Mouse (Mus musculus) G1E (cell line): ENCODE results near the gene Spon1. TPM values are rescaled to one million over a fixed set of nuclear protein-coding genes. Genes with fewer than 3 reads are reported as not detected.

Experiments used
- ATAC-seq: 2 replicates; pipeline ENCODE4 v1.8.0; 2016; ENCODE audit warnings: mild to moderate bottlenecking; ENCODE audit not compliant: insufficient number of reproducible peaks, poor library complexity, low FRiP score, severe bottlenecking; ENCODE audit errors: extremely low read depth
- DNase-seq: peaks from one replicate; pipeline ENCODE4 v3.0.0; 2012; ENCODE audit warnings: low spot score
- H3K27me3 ChIP-seq: 2 replicates; pipeline ENCODE4 v1.6.1; 2012; ENCODE audit warnings: mild to moderate bottlenecking, low read length, inconsistent platforms; ENCODE audit not compliant: insufficient read depth
- H3K36me3 ChIP-seq: replicated peaks from 2 replicates; pipeline ENCODE3; 2012; ENCODE audit warnings: mild to moderate bottlenecking, inconsistent platforms
- H3K4me1 ChIP-seq: 2 replicates; pipeline ENCODE4 v1.6.1; 2012; ENCODE audit warnings: low read depth, low read length, inconsistent platforms, mixed read lengths; ENCODE audit not compliant: insufficient read depth
- H3K4me3 ChIP-seq: 2 replicates; pipeline ENCODE4 v1.5.1; 2012; ENCODE audit warnings: low read depth, mild to moderate bottlenecking, inconsistent platforms, low read length, moderate library complexity, mixed read lengths
- H3K9me3 ChIP-seq: replicated peaks from 2 replicates; pipeline ENCODE4 v1.6.1; 2012; ENCODE audit warnings: inconsistent platforms
- CTCF ChIP-seq: IDR thresholded peaks from 2 replicates; pipeline ENCODE4 v1.5.1; 2012; ENCODE audit warnings: low read depth, low read length, inconsistent platforms, mixed read lengths
- GATA1 ChIP-seq: IDR thresholded peaks from 2 replicates; pipeline ENCODE4 v1.6.1; 2012; ENCODE audit warnings: borderline replicate concordance, low read length, inconsistent platforms, mixed read lengths
- GATA2 ChIP-seq: IDR thresholded peaks from 2 replicates; pipeline ENCODE4 v1.6.1; 2012; ENCODE audit warnings: low read depth, low read length, inconsistent platforms, borderline replicate concordance
- POLR2AphosphoS5 ChIP-seq: IDR thresholded peaks from 2 replicates; pipeline ENCODE4 v1.6.1; 2012; ENCODE audit warnings: low read depth, low read length, inconsistent platforms; ENCODE audit not compliant: insufficient replicate concordance
- TAL1 ChIP-seq: conservative IDR thresholded peaks from 2 replicates; pipeline ENCODE4 v1.6.1; 2012; ENCODE audit warnings: low read depth, low read length, inconsistent platforms, mixed read lengths
- polyA plus RNA-seq: library from polyadenylated mRNA; stranded (reverse); fragments of >175 nt; gene quantifications from 2 replicates; pipeline ENCODE4 v1.2.3, GENCODE M21; 2012
- total RNA-seq, 2 experiments: library from RNA; stranded (forward) in 1 of 2; stranded (reverse) in 1 of 2; fragments of 200-1000 nt in 1 of 2; fragments of >200 nt in 1 of 2; fragmentation: Nextera tagmentation in 1 of 2; gene quantifications; 2 replicates each; pipeline ENCODE4 v1.2.3; 2014 to 2017

Gene Spon1
- total and polyA plus RNA-seq, 3 experiments, result 0.05 TPM; not detected in 2

DNA sequence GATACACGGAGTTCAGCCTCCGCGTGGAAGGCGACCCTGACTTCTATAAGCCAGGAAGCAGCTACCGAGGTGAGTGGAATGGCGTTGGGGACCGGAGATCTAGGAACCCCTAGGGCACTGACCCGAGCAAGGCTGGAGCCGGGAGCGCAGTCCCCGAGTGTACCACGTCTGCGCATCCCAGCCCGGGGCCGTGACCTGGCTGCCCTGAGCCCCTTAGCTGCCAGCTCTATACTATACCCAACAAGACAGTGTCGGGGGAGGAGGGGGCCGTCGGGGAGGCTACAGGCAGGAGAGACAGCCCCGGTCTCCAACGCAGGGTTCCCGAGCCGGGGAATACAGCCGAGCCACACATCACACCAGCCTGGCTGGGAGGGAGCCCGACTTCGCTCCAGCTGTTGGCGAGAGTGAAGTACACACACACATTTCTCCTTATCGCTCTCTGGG, 722 bp downstream of the Spon1 start:
- ATAC-seq (no peak), DNase-seq (no peak)
- Histone ChIP-seq H3K36me3 (no peaks in the 10 kb centered on the region), H3K9me3 (peaks cover 11% of the 10 kb centered on the region), H3K27me3 (peaks cover 6% of the 10 kb centered on the region; the same call in 1 of the 2 replicates), H3K4me1 (no peaks in the 10 kb centered on the region), H3K4me3 (no peak overlapping the region)
- TF ChIP-seq CTCF, result no peak
- TF ChIP-seq GATA2, result no peak
- no peak for TF ChIP-seq GATA1
- no peak for TF ChIP-seq POLR2AphosphoS5
- no peak for TF ChIP-seq TAL1

DNA sequence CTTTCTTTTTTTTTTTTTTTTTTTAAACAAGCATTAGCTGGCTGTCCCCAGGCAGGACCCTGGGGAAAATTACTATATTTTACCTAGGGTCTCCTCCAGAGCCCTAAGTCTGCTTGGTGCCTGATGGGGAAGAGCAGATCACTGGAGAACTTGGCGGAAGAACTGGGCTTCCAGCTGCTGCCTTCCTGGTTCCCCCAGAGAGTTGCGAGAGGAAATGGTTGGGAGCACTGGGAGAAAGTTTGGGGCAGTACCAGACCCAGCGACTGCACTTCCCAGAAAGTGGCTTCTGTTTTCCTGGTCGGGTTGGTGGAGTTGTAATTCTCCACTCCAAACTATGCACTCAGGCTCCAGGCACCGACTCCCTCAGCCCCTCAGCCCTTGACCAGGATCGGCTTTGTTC, 1.7 kb downstream of the Spon1 start:
- no peak for ATAC-seq

DNA sequence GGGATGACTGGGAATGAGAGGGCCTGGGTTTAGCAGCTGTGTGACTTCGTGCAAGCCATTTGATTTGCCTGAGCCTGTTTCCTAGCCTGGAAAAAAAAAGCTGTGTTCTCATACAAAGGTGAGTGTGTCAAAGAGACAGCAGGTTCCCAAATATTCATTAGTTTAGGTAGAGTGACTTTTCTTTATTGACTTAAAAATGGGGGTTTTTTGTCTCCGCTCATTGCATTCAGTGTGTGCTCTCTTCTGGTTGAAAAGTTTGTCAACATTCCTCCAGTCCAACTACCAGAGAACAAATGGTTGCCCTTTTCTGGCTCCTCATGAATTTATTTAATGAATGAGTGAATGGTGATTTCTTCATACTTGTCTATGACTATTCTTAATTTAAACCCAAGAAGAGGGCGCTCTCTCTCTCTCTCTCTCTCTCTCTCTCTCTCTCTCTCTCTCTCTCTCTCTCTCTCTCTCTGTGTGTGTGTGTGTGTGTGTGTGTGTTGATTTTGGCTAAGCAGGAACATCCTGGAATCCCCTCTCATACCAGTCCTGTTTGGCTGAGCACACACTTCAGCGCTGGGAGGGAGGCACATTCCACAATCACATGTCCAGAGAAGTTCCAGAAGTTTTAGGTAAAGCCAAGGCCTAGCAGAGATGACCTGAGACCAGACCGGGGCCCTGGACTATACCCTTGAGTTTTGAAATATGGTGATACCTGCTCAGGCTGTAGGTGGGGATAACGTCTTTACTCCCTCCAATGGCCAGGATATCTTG, 2.6 kb downstream of the Spon1 start:
- H3K9me3 ChIP-seq, result peaks cover 15% of the 10 kb centered on the region
- no peaks in the 10 kb centered on the region for H3K4me1 ChIP-seq
- no peaks in the 10 kb centered on the region for H3K36me3 ChIP-seq
- no peak for DNase-seq
- no peak overlapping the region for H3K4me3 ChIP-seq
- H3K27me3 ChIP-seq, result peaks cover 6% of the 10 kb centered on the region; the same call in 1 of the 2 replicates
- no peak for TF ChIP-seq GATA1
- no peak for TF ChIP-seq GATA2
- no peak for TF ChIP-seq TAL1
- no peak for TF ChIP-seq CTCF
- TF ChIP-seq POLR2AphosphoS5, result no peak
- ATAC-seq, result no peak

More for the DNA sequence above, 1.7 kb downstream of the Spon1 start:
- no peaks in the 10 kb centered on the region for H3K4me1 ChIP-seq
- no peaks in the 10 kb centered on the region for H3K36me3 ChIP-seq
- H3K27me3 ChIP-seq, result peaks cover 6% of the 10 kb centered on the region; the same call in 1 of the 2 replicates
- H3K4me3 ChIP-seq, result no peak overlapping the region
- TF ChIP-seq GATA1 (no peak), TAL1 (no peak), CTCF (no peak), POLR2AphosphoS5 (no peak), GATA2 (no peak)
- no peak for DNase-seq
- peaks cover 15% of the 10 kb centered on the region for H3K9me3 ChIP-seq

DNA sequence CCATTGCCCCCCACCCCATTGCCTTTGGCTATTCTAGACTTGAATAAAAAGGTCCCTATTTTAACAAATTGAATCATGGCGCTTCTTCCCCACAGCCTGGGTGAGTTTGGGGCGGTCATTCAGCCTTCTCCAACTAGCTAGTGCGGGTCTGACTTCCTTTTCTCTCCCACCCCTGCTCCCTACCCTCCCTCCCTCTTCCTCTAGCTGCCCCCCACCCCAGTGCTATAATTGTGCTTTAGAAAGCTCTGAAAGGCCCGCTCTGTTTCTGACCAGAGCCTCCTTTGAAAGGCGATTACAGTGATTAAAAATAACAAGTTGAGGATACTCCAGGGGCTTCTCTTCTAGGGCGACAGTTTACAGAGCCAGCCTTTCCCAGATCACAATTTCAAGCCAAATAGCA, 3.5 kb downstream of the Spon1 start:
- Histone ChIP-seq H3K4me1 (no peaks in the 10 kb centered on the region), H3K27me3 (peaks cover 6% of the 10 kb centered on the region; the same call in 1 of the 2 replicates), H3K36me3 (no peaks in the 10 kb centered on the region), H3K4me3 (no peak overlapping the region), H3K9me3 (peaks cover 15% of the 10 kb centered on the region)
- DNase-seq (no peak), ATAC-seq (no peak)
- no peak for TF ChIP-seq TAL1
- TF ChIP-seq GATA1, result no peak
- TF ChIP-seq POLR2AphosphoS5, result no peak
- no peak for TF ChIP-seq CTCF
- no peak for TF ChIP-seq GATA2

DNA sequence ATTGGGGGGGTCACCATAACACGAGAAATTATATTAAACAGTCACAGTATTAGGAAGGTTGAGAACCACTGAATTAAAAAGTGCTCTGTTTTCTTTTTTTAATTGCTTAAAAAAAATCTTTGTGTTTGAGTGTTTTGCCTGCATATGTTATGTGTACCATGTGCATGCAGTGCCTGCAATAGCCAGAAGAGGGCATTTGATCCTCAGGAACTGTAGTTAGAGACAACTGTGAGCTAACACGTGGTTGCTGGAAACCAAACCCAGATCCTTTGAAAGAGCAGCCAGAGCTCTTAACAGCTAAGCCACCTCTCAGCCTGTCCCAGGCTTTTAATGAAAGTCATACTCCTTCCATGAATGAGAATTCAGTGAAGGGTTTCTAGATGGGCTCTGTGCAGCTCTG, 6.3 kb downstream of the Spon1 start:
- ATAC-seq, result no peak

DNA sequence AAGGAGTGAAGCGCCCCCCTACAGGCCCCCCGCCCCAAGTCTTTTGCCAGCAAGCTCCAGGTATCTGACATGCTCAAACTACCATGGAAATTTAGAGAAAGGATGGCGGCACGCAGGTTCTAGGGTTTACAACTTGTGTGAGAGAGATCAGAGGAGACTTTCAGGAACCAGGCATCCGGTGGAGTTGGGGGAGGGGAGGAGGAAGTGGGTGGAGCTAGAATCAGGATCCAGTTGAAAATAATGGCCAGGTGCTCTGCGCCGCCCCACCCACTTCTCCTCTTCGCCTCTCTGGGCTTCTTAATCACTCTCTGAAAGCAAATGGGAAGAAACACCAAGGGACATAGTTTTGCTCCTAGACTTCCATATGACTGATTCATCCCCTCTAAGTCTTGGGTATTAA, 7.6 kb downstream of the Spon1 start:
- no peak for DNase-seq
- H3K27me3 ChIP-seq, result no peaks in the 10 kb centered on the region

More for the DNA sequence above, 6.3 kb downstream of the Spon1 start:
- TF ChIP-seq POLR2AphosphoS5 (no peak), TAL1 (no peak), GATA1 (no peak), CTCF (no peak), GATA2 (no peak)
- no peaks in the 10 kb centered on the region for H3K36me3 ChIP-seq
- H3K9me3 ChIP-seq, result 0 out of 2 replicates have a peak, but pooled peaks cover 7% of the 10 kb centered on the region
- H3K4me1 ChIP-seq, result no peaks in the 10 kb centered on the region
- no peak overlapping the region for H3K4me3 ChIP-seq
- H3K27me3 ChIP-seq, result no peaks in the 10 kb centered on the region
- DNase-seq, result no peak

More for the DNA sequence above, 7.6 kb downstream of the Spon1 start:
- no peaks in the 10 kb centered on the region for H3K4me1 ChIP-seq
- no peak overlapping the region for H3K4me3 ChIP-seq
- TF ChIP-seq CTCF (no peak), GATA1 (no peak), TAL1 (no peak), GATA2 (no peak), POLR2AphosphoS5 (no peak)
- 0 out of 2 replicates have a peak, but pooled peaks cover 7% of the 10 kb centered on the region for H3K9me3 ChIP-seq
- no peak for ATAC-seq
- H3K36me3 ChIP-seq, result no peaks in the 10 kb centered on the region
